Mouse (Mus musculus): ENCODE results near the gene 1700021F07Rik.

DNA sequence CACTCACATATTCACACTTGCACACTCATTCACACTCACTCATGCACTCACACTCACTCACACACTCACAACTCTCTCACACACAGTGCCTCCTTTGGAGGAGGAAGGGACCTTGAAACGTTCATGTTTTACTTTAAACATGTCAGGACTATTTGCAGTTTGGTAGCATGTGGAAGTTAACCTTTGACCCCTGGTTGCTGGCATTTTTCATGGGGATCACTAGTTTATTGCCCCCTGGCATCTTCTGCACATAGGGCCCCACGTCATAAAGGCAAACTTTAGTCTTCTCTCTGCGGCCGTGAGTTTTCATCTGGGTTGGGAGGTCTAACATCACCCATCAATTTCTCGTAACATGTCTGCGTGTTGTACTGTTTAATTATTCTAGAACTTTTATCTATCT is 8.4 kb upstream of the 1700021F07Rik start:
- TF ChIP-seq CTCF (IDR thresholded peaks at IDR 0.05; ENCODE audit: borderline replicate concordance, insufficient read depth, low read depth, low read length) = no peak
- TF ChIP-seq POLR2A (IDR thresholded peaks at IDR 0.05; ENCODE audit: borderline replicate concordance, insufficient read depth, low read length) = no peak
